Mouse (Mus musculus): ENCODE measurements around the gene Slc3a2.
"Not testable (repeated sequence)": the region's sequence is repeated elsewhere in the genome, so short reads cannot be mapped to it uniquely, and the experiment has no call there.

GRCm38 (mm10) chr19:8719037-8719436 lies 4.1 kb downstream of the Slc3a2 start:
- TF ChIP-seq POLR2A, CTCF (IDR thresholded peaks at IDR 0.05; ENCODE audit: insufficient read depth, low read depth, low read length): not testable (repeated sequence)

Data from olfactory bulb, adult 2 months (tissue).